Mouse (Mus musculus): ENCODE results near the gene Prepl.

GRCm38 (mm10) chr17:85103310-85103709 is 13.3 kb upstream of the Prepl start:
- no peak for TF ChIP-seq POLR2A (IDR thresholded peaks at IDR 0.05; ENCODE audit: borderline replicate concordance, extremely low read depth, low read depth, low read length)
- TF ChIP-seq CTCF (IDR thresholded peaks at IDR 0.05; ENCODE audit: insufficient read depth, low read length) = no peak
